Mouse (Mus musculus) erythroid progenitor cell, adult 5-6 weeks (primary cell): ENCODE data around the gene Abcg1. TPM values are rescaled to one million over a fixed set of nuclear protein-coding genes. Genes with fewer than 3 reads are reported as not detected.

ENCODE experiments used
- ATAC-seq: replicated peaks from 2 replicates; pipeline ENCODE4 v1.8.0; 2016; ENCODE audit warnings: moderate number of reproducible peaks, mild to moderate bottlenecking, moderate TSS enrichment, inconsistent platforms; ENCODE audit not compliant: poor library complexity, low FRiP score, severe bottlenecking
- total RNA-seq, 2 experiments: library from RNA; stranded (forward) in 1 of 2; stranded (reverse) in 1 of 2; fragments of 150-400 nt in 1 of 2; fragments of 186-747, 209-891 nt in 1 of 2; gene quantifications; 2 replicates each; pipeline versions ENCODE4 v1.2.3 to v1.2.4; 2015 to 2017; ENCODE audit warnings: low replicate concordance in 2 of 2

Gene Abcg1
- total RNA-seq (2015; ENCODE audit: low replicate concordance) (6.5 and 6.7 TPM in 2 replicates), total RNA-seq (2017; ENCODE audit: low replicate concordance) (3.6 and 9.9 TPM in 2 replicates)

DNA sequence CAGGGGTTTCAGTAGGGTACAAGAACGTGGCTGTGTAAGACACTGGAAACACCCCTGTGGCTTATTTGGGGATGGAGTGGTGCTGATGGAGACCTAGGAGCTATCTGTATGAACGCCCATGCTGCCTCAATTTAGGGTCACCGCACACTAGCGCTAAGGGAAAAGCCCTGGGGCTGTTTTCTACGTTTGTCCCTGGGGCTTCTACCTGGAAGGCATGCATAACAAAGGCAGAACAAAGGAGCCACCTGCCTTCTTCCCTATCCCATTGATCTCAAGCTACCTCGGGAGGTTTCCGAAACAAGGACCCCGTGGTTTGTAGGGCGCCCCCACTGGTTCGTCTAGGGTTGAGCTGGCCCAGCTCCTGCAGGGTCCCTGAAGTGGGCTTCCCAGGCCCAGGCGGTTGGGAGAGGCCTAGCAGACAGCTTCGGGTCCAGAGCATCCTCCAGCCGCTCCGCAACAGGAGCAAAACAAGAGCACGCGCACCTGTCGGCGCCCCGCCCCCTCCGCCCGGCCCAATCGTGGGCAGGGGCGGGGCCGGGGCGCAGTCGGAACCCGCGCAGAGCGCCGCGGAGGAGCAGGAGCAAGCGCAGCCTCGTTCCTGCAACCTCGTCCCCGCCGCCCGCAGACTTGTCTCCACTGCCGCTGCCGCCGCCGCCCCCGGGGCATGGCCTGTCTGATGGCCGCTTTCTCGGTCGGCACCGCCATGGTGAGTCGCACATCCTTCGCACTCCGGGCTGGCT lies at the start of gene Abcg1:
Abcg1 (plus strand) TSS at position 525 of the 740 bp plus-strand sequence.
- ATAC-seq = peak; percentile 57; the same call in 1 of the 2 replicates

DNA sequence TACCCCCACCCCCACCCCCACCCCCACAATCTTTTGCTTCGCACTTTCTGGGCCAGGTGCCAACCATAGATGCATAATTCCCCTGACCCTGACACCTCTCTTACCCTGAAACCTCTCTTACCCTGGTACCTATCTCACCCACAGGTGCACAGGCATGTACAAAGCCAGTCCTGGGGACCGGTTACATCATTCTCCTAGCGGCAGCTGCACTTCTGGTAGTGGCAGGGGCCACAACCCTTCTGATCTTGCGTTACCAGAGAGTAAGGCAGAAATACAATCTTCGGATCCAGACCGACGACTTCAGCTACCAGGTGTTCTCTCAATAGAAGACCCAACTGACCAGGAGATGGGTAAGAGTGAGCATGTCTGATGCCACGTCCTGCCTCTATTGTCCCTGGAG lies 49.1 kb upstream of the Abcg1 start:
- ATAC-seq = no peak

DNA sequence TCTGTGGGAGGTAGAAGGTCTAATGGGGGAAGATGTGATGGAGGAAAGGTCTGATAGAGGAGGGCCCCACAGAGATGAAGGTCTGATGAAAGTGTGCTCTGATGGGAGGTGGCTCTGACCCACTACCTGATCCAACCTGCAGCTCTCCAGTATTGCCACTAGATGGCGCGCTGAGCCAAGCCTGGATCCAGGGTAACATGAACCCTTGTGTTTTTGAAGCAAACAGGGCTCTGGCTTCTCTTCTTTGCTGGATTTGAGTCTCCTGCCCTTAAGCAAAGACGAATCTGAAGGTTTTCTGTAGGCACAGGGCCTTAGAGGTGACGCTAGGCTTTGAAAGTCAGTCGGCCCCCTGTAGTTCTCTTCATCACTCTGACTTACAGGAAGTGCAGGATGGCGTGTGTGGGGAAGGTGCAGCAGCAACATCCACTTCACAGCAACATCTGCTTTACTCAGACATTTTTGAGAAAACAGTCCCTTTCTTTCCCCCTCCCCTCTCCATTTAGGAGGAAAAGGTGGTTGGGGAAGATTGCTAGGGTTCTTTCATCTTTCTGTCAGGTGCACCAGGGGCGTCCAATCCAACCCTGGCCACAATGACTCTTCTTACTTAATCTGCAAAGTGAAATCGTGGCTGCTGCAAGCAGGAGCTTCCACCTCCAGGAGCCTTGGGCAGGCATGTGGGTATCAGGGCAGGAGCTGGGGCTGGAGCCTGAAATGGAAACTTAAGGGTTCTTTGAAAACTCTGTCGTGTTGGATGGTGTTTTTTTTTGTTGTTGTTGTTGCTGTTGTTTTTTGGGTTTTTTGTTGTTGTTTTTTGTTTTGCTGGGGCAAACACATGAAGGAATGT lies 45.7 kb upstream of the Abcg1 start:
- ATAC-seq = peak; percentile 64; the same call in 1 of the 2 replicates

DNA sequence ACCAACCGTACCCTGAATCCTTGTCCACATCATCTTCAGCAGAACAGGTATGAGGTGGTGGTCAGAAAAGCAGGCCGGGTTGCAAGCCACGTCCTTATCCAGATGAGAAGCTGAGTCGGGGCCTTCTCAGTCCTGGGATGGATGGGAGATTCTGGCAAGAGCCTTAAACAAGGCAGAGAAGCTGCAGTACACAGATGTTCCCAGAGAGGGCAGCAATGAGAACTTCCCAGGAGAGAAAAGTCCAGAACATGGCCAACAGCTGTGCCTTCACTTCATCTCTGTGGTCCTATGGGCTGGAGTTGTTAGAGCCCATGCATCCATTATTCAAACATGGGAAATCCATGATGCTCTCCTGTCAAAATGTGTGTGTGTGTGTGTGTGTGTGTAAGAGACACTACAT lies 39.2 kb upstream of the Abcg1 start:
- ATAC-seq = 0 out of 2 replicates have a peak, but pooled peaks have one; percentile 56

DNA sequence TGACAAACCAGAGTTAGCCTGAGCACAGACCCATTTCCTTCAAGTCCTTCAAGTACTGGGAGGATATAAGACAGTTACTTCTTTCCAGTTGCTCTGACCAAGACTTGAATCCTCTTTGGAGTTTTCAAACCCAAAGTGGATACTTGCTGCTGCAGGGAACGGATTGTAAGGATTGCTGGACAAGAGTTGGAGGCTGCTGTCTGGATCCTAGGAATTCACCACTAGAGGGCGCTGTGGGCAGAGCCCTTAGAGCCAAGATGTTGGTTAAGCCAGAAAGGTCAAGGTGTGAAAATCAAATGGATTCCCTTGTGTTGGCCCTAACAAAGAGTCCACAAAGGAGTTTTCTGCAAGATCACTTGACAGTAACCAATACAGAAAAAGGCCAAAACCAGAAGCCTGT lies 38.0 kb upstream of the Abcg1 start:
- peak; percentile 69; the same call in 1 of the 2 replicates for ATAC-seq

DNA sequence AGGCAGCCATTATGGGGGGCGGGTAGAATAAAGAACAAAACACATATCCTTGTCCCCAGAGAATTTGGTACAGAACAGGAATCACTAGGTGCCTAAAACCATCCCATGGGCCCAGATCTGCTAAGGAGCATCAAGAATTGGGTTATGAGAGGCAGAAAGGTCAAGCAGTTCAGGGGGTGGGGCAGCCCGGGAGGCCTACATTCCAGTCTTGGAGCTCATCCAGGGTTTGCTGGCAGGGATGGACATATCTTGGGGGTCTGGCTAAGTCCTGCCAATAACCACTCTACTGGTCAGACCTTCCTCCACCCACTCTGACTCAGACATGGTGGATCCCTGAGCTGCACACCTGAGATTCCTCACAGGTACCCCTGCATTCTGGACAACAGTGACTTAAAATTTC lies 37.4 kb upstream of the Abcg1 start:
- ATAC-seq = no peak

DNA sequence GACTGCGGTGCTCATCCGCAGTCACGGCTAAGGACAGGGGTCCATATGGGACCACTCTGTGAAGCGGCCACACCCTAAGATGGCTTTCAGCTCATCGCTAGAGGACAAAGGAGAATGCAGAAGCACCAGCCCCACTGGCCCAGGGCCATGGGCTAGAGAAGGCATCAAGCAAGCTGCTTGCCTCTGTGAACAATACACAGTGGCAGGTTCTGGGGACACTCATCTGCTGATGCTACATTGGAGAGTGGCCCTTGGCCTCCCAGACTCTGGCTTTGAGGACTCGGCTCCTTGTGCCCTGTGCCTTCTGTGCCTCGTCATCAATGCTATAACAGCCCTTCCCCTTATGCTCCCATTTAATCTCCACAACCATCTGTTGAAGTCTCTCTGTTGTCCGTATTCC lies 36.2 kb upstream of the Abcg1 start:
- ATAC-seq = no peak

DNA sequence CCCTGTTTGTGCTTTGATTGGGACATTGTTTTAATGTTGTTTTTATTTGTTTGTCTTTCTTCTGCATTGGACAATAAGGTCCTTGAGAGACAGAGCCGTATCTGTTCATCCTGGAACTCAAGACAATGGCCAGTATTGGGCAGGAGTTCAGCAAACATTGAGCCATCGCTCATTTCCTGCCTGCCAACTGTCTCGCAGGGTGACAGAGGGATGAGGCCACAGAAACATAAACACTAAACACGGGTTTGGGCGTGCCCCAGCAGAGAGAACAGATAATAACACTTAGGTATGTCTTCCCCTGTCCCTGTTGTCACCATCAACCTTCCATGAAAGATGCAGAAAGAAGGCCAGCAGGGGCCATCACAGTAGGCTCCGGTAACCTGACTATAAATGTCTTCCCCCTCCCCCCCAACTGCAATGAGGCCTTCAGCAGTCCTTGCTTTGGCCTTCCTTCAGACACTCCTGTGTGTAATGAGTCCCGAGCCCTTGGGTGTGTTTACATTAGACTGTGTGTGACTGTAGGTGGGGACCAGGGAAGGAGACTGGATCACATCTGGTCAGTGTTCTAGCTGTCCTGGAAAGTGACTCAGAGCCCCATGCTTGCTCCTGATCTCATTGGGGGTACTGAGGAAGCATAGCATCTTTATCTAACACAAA lies 33.2 kb upstream of the Abcg1 start:
- ATAC-seq = no peak

DNA sequence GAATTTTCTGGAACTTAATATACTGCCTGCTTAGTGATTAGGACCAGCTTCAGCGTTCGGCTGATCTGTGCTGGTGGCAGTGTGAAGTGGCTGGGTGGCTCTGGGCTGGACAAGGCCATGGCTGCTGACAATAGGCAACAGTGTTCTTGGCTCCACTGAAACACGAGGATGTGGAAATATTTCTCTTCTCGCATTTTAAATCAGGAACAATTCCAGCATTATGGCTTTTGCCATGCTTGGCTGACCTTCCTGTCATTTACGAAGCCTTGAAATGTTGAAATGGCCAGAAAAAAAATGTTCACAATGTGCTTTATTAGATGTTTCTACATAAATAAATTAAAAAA lies 32.7 kb upstream of the Abcg1 start:
- no peak for ATAC-seq

DNA sequence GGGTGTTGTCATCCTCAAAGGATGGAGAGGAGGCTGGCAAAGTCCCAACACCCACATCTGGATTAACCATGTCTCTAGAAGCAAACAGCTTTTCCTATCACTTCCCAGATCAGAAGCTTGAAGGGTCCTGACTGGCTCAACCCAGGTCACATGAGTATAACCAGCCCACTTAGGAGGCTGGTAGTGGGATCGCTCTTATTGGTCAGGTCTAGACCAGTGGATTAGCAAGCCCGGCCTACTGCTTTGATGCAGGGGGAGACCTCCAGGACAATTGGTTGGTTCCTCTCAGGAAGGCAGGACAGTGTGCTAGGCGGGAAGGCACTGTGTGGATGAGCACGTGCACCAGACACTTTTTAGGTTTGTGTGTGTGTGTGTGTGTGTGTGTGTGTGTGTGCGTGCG lies 30.5 kb upstream of the Abcg1 start:
- no peak for ATAC-seq

DNA sequence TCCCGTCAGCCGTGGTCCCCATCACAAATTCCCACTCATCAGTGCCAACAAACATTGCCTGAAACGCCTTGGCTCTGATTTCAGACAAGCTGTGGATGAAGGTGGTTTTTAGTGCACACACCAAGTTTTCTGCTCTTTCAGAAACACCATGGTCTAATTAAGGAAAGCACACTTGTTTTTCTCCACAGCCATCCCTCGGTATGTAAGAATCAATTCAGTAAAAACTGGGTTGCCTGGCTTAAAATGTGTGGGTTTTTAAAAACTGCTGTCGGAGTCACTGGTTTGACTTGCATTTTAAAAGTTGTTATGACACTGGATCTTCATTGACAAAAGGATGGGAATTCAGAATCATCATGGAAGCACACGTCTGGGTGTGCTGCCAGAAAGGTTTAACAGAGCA lies 29.8 kb upstream of the Abcg1 start:
- no peak for ATAC-seq

DNA sequence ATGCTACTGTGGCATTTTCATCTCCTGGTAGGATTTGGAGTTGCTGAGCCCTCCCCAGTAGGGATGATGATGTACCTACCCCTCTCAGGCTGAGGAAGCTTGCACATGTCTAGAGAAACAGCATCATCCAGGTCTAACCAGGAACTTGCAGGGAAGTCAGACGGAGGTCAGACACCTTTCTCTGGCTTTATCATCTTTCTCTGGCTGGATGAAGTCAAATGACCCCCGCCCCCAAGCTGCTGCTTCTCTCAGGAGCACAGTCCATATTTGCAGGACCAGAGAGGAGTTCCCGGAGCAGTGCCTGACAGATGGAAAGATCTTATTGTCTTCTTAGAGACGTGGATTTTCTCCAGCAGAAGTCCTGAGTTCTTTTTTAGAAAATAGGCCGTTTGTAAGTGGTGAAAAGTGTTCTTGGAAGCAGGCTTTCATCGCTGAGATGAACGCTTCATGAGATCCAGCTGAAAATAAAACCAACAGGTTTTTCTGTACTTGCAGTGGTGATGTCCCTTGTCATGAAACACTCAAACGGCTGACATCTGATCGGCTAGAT lies 28.6 kb upstream of the Abcg1 start:
- ATAC-seq = no peak

DNA sequence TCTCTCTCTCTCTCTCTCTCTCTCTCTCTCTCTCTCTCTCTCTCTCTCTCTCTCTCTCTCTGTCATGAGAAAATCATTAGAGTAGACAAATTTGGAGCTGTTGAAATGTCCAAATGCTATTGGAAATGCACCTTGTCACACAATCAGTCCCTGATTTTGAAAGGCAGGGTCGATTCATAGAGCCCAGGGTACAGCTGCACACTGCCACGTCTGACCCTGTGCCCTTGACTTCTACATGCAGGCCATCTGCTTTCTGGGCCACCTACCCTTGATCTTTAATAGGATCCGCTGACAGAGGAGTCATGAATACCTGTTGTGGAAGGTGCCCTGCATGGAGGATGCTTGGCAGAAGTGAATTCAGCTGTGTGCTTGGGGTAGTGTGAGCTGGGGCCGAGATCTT lies 28.1 kb upstream of the Abcg1 start:
- ATAC-seq = no peak

DNA sequence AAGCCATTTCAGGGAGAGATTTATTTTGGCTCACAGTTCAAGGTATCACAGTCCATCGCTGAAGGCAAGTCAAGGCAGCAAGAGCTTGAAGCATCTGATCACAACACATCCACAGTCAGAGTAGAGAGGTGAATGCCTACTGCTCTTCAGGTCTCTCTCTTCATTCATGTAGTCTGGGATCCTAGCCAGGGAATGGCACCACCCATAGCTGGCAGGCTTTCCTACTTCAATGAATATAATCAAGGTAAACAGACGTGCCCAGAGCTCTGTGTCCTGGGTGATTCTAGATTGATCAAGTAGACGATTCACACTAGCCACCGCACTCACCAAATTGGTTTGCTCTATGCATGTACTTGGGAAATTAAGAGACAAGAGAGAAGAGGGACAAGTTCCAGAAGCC lies 25.1 kb upstream of the Abcg1 start:
- ATAC-seq = no peak

DNA sequence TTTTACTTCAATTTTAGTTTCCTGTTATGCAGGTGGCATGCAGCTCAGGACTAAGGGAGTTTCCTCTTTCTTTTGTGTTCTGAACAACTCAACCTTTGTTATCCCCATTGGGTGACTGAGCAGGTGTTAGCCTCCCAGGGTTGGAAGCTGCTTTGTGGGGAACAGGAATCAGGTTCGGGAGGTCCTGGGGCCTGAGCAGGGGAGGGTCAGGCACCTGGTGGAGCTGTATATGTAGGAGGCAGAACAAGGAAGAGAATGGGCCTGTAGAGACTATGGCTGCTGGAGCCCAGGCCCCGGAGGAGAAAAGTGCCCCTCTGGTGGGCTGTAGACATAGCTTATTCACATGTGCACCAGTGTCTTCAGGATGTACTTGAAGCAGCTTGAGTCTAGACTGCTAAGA lies 24.2 kb upstream of the Abcg1 start:
- no peak for ATAC-seq

DNA sequence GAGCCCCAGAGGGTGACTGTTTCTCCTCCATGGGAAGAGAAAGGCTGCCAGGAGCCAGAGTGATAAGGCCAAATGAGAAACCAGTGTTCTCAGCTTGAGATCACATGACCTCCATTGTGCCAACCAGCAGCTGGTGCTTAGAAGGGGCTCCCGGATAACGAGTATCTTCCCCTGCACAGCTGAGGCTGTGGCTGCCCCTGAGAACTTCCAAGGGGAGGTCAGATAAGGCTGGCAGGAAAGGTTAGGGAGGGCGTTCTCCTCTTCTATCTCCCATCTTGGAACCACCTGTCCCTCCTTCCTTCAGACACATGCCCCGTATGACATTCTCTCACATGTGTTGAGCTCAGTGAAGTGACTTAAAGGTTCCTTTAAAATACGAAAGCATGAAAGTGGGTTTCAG lies 23.3 kb upstream of the Abcg1 start:
- ATAC-seq = peak; percentile 57

DNA sequence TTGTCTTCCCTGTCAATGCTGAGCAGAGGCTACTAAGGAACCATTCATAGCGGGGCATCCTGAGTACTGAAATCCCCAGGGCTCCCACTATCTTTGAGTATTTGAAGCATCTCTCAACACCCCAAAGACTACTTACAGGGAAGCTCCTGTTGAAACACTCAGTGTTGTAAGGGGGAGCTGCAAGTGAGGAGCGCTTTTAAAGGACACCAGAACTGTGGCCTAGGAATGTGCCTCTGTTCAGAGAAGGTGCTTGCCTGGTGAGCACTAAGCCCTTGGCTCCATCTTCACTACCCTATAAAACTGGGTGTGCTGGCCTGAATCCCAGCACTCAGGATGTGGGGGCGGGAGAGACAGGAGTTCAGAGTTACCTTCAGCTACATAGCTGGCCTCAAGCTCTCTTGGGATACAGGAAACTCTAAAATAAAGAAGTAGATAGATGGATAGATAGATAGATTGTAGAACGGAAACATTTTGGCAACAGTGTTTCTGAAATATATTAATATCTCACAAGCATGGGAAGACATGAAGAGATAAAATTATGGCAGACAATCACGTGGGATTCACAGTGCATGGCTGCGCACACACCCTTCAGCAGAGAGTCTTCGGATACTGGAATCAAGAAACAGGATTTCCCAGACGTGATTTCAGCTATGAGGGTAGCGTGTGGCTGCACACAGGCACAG lies 22.7 kb upstream of the Abcg1 start:
- ATAC-seq = no peak

DNA sequence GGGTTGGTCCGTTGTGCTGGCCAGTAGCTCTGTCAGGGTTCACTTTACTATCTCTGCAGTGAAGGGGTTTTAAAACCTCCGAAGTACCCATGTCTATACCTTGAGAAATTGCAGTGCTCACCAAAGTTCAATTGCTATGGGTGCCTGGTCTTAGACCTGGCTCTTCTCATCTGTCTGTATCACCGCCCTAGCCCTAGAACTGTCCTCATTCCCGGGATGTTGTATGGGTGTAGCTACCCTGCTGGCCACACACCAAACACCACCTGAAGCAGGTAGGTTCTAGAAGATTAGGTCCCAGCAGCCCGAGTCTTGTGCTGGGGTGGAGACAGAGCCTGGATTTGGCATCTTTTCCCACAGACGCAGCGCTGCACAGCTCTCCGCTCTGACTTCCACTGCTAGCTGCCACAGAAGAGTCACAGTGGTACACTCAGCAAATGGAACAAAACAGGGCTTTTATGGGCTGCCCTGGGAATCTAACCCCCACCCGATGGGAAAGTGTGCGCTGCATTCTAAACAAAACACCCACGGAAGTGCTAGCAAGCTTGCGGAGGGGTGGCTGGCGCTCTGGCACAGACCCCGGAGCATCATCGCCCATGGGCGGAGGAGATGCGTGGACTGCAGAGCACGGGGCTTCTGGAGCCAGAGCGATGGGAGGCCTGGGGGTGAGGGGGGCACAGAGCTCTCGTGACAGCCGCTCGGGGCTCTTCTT lies 21.2 kb upstream of the Abcg1 start:
- no peak for ATAC-seq

DNA sequence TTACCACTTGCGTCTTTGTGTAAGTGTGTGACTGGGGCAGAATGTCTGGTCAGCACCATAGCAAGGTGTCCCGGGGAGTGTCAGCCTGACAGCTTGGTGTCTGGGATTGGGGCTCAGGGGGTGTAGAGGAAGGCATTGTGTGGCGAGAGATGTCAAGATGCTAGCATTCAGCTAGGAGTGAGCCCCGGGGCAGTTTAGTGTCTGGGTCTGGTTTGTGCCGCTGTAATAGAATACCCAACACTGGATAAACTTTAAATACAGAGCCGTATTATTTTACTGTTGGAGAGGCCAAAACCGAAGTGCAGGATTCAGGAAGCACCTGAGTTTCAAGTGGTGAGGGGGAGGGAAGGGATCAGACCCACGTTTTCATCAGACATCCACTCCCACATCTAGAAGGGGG lies 20.1 kb upstream of the Abcg1 start:
- no peak for ATAC-seq
